Mouse (Mus musculus) R1 (cell line): ENCODE measurements around the gene Adat2.

Experiments
- DNase-seq: peaks from one replicate; pipeline ENCODE4 v3.0.0-alpha.2; 2018; ENCODE audit warnings: low read depth, low spot score

Adat2 gene

DNA sequence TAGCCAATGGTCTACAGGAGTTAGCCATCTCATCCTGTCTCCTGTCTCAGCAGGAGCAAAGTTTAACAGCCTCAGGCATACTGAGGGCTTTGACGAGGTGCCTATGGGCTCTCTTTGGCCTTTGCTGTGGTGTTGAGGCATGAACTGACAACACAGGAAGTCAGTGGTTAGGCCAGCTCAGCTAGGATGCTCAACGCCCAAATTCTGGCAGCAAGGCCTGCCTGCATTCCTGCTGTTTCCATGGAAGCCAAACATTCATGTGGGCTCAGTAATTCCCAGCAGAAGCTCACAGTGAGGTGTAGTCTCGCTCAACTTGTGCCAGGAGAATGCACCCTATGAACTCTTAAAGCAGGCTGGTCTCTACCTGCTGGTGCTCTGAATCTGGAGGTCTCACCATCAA is 43.4 kb downstream of the Adat2 start:
- peak; percentile 28 for DNase-seq

DNA sequence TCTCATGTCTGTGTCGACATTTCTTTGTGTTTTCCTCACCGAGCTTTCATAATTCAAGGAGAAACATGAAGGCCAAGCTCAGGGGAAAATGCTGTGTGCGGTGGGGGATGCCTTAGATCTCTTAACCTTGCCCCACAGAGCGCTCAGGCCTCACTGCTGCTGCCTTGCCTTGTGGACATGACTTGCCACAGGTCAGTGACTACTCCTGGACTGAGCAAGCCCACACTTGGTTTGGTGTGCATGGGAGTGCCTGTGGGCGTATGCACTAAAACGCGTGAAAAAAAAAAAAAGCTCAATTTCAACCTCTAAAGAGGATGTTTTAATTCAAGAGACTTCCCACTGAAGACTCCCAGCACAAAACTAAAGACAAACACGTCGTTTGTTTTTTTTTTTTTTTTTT is 44.2 kb downstream of the Adat2 start:
- DNase-seq: no peak

DNA sequence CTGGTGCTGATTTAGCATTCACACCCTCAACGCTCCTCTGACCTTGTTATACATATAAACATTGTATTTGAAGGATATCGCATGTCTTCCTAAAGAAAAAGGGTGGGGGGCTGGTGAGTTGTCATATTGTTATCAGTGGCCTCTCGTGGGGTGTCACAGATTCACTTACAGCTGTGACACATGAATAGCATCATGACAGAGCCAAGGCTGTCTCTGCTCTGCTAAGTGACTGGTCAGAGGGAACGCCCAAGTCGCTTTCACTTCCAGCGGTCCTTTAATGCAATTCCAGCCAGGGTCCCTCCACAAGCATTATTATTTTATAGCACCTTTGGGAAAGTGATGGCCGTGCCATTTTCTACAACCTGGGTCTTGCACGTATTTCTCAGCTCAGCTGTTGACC is 44.8 kb downstream of the Adat2 start:
- DNase-seq: no peak

DNA sequence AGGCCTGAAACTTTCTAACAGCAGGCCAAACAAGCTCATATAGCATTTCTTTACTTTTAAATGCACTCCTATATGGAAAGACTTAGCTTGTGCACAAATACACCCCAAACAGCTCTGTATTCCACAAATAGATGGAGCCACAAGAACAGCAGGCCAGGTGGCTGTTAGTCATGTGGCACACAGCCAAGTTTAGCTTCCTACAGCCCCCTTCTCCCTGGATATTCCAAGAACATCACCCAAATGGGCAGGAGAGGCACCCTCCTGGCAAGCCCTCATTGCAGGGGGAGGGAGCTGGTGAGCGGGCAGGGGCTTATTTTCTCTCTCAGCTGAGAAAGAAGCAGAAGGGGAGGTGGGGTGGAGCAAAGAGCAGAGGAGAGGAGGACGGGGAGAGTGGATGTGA is 48.2 kb downstream of the Adat2 start:
- no peak for DNase-seq
